Mouse (Mus musculus) liver, embryonic 15.5 days (tissue): ENCODE measurements around the gene Ntn4. TPM values are rescaled to one million over a fixed set of nuclear protein-coding genes. Genes with fewer than 3 reads are reported as not detected.

Experiments
- ATAC-seq: fragments of 200-750 bp; cut with Nextera tagmentation; 2 replicates; pipeline ENCODE4 v1.8.0; 2017; ENCODE audit warnings: moderate number of reproducible peaks, mild to moderate bottlenecking, moderate library complexity; ENCODE audit not compliant: insufficient read depth
- H3K27ac ChIP-seq: fragments of 300-500 bp; sonication (generic); replicated peaks from 2 replicates; pipeline ENCODE4 v1.5.1; 2015; ENCODE audit warnings: mild to moderate bottlenecking, inconsistent platforms
- H3K27me3 ChIP-seq: fragments of 300-500 bp; sonication (generic); 2 replicates; pipeline ENCODE4 v1.6.1; 2015; ENCODE audit warnings: mild to moderate bottlenecking, inconsistent platforms
- H3K36me3 ChIP-seq: fragments of 300-500 bp; sonication (generic); replicated peaks from 2 replicates; pipeline ENCODE4 v1.6.1; 2015; ENCODE audit warnings: moderate library complexity, mild to moderate bottlenecking, inconsistent platforms
- H3K4me1 ChIP-seq: fragments of 300-500 bp; sonication (generic); replicated peaks from 2 replicates; pipeline ENCODE4 v1.6.1; 2015; ENCODE audit warnings: inconsistent platforms
- H3K4me2 ChIP-seq: fragments of 300-500 bp; sonication (generic); 2 replicates; pipeline ENCODE4 v1.6.1; 2015; ENCODE audit warnings: moderate library complexity, mild to moderate bottlenecking, inconsistent platforms
- H3K4me3 ChIP-seq: fragments of 300-500 bp; sonication (generic); replicated peaks from 2 replicates; pipeline ENCODE4 v1.5.1; 2015; ENCODE audit warnings: mild to moderate bottlenecking, inconsistent platforms
- H3K9ac ChIP-seq: fragments of 300-500 bp; sonication (generic); 2 replicates; pipeline ENCODE4 v1.6.1; 2015; ENCODE audit warnings: moderate library complexity, mild to moderate bottlenecking, inconsistent platforms
- H3K9me3 ChIP-seq: fragments of 300-500 bp; sonication (generic); replicated peaks from 2 replicates; pipeline ENCODE4 v1.6.1; 2016; ENCODE audit warnings: inconsistent platforms
- WGBS: fragments of 180-500 bp; shearing (Covaris S2); methylation state at CpG from one replicate; pipeline ENCODE4 v1.1.7; 2015; ENCODE audit warnings: mixed read lengths; ENCODE audit not compliant: insufficient replicate concordance; 5-methylcytosine and 5-hydroxymethylcytosine counted together
- polyA plus RNA-seq: library from polyadenylated mRNA; unstranded; fragments of >200 nt; fragmentation: Nextera tagmentation; extraction: Ambion mirVana; gene quantifications from 2 replicates; pipeline ENCODE4 v1.2.1, GENCODE M21; 2015

Ntn4 gene
- polyA plus RNA-seq, 1 experiment from 2014 or later, result 0.07 TPM

- Histone ChIP-seq H3K4me2 (no peak overlapping the region), H3K4me1 (peaks cover 4% of the 10 kb centered on the region; the same call in 1 of the 2 replicates), H3K9me3 (no peaks in the 10 kb centered on the region), H3K27me3 (no peaks in the 10 kb centered on the region), H3K4me3 (no peak overlapping the region), H3K9ac (no peak overlapping the region), H3K27ac (no peak overlapping the region), H3K36me3 (no peaks in the 10 kb centered on the region)
- ATAC-seq, result no peak
- WGBS, result 31% methylated on average over 8 of the region's 8 CpGs
Observed at GRCm38 (mm10) chr10:93614850-93615249, 25.6 kb upstream of the Ntn4 start.

- WGBS, result 47% methylated on average over 7 of the region's 7 CpGs
- no peaks in the 10 kb centered on the region for H3K9me3 ChIP-seq
- H3K4me2 ChIP-seq, result no peak overlapping the region
- H3K4me1 ChIP-seq, result no peaks in the 10 kb centered on the region
- H3K4me3 ChIP-seq, result no peak overlapping the region
- no peaks in the 10 kb centered on the region for H3K36me3 ChIP-seq
- no peak overlapping the region for H3K9ac ChIP-seq
- H3K27ac ChIP-seq, result no peak overlapping the region
- H3K27me3 ChIP-seq, result peaks cover 5% of the 10 kb centered on the region; the same call in 1 of the 2 replicates
- no peak for ATAC-seq
Observed at GRCm38 (mm10) chr10:93620438-93621179, 19.9 kb upstream of the Ntn4 start.

GRCm38 (mm10) chr10:93623725-93624124, 16.8 kb upstream of the Ntn4 start:
- peak overlapping the region; percentile 10; the same call in 1 of the 2 replicates for H3K4me2 ChIP-seq
- no peaks in the 10 kb centered on the region for H3K4me1 ChIP-seq
- no peaks in the 10 kb centered on the region for H3K9me3 ChIP-seq
- H3K4me3 ChIP-seq, result no peak overlapping the region
- WGBS, result 49% methylated on average over 9 of the region's 9 CpGs
- no peak overlapping the region for H3K9ac ChIP-seq
- ATAC-seq, result peak; percentile 65
- H3K36me3 ChIP-seq, result no peaks in the 10 kb centered on the region
- no peak overlapping the region for H3K27ac ChIP-seq
- peaks cover 5% of the 10 kb centered on the region; the same call in 1 of the 2 replicates for H3K27me3 ChIP-seq

- WGBS, result 59% methylated on average over 10 of the region's 10 CpGs
- no peak overlapping the region for H3K4me3 ChIP-seq
- ATAC-seq, result no peak
- peak overlapping the region; percentile 10; the same call in 1 of the 2 replicates for H3K4me2 ChIP-seq
- H3K27ac ChIP-seq, result no peak overlapping the region
- H3K36me3 ChIP-seq, result no peaks in the 10 kb centered on the region
- no peak overlapping the region for H3K9ac ChIP-seq
- no peaks in the 10 kb centered on the region for H3K4me1 ChIP-seq
- H3K27me3 ChIP-seq, result peaks cover 5% of the 10 kb centered on the region; the same call in 1 of the 2 replicates
- H3K9me3 ChIP-seq, result no peaks in the 10 kb centered on the region
Observed at GRCm38 (mm10) chr10:93624151-93624550, 16.3 kb upstream of the Ntn4 start.

- no peak overlapping the region for H3K4me2 ChIP-seq
- ATAC-seq, result no peak
- no peaks in the 10 kb centered on the region for H3K36me3 ChIP-seq
- H3K9me3 ChIP-seq, result no peaks in the 10 kb centered on the region
- H3K27me3 ChIP-seq, result peaks cover 2% of the 10 kb centered on the region; the same call in 1 of the 2 replicates
- H3K27ac ChIP-seq, result no peak overlapping the region
- H3K4me1 ChIP-seq, result no peaks in the 10 kb centered on the region
- H3K9ac ChIP-seq, result no peak overlapping the region
- no peak overlapping the region for H3K4me3 ChIP-seq
- 84% methylated on average over 5 of the region's 5 CpGs for WGBS
Observed at GRCm38 (mm10) chr10:93630310-93630709, 10.2 kb upstream of the Ntn4 start.

GRCm38 (mm10) chr10:93632086-93632485, 8.4 kb upstream of the Ntn4 start:
- no peak overlapping the region for H3K4me2 ChIP-seq
- no peak overlapping the region for H3K9ac ChIP-seq
- no peak overlapping the region for H3K27ac ChIP-seq
- no peaks in the 10 kb centered on the region for H3K9me3 ChIP-seq
- no peaks in the 10 kb centered on the region for H3K4me1 ChIP-seq
- no peak for ATAC-seq
- 45% methylated on average over 4 of the region's 4 CpGs for WGBS
- H3K27me3 ChIP-seq, result peaks cover 20% of the 10 kb centered on the region
- no peak overlapping the region for H3K4me3 ChIP-seq
- H3K36me3 ChIP-seq, result no peaks in the 10 kb centered on the region

GRCm38 (mm10) chr10:93633563-93633962, 6.9 kb upstream of the Ntn4 start:
- Histone ChIP-seq H3K36me3 (no peaks in the 10 kb centered on the region), H3K4me2 (no peak overlapping the region), H3K27me3 (peaks cover 33% of the 10 kb centered on the region), H3K9me3 (no peaks in the 10 kb centered on the region), H3K9ac (no peak overlapping the region), H3K4me1 (no peaks in the 10 kb centered on the region), H3K4me3 (no peak overlapping the region), H3K27ac (no peak overlapping the region)
- WGBS, result 59% methylated on average over 5 of the region's 5 CpGs
- no peak for ATAC-seq

GRCm38 (mm10) chr10:93633971-93634370, 6.5 kb upstream of the Ntn4 start:
- no peak for ATAC-seq
- Histone ChIP-seq H3K27me3 (peaks cover 37% of the 10 kb centered on the region), H3K9me3 (no peaks in the 10 kb centered on the region), H3K9ac (no peak overlapping the region), H3K27ac (no peak overlapping the region), H3K4me2 (no peak overlapping the region), H3K4me1 (no peaks in the 10 kb centered on the region), H3K36me3 (no peaks in the 10 kb centered on the region), H3K4me3 (no peak overlapping the region)
- 71% methylated on average over 2 of the region's 2 CpGs for WGBS

GRCm38 (mm10) chr10:93635941-93636340, 4.5 kb upstream of the Ntn4 start:
- Histone ChIP-seq H3K4me1 (peaks cover 7% of the 10 kb centered on the region), H3K27ac (no peak overlapping the region), H3K4me2 (no peak overlapping the region), H3K9ac (no peak overlapping the region), H3K4me3 (no peak overlapping the region), H3K27me3 (peaks cover 57% of the 10 kb centered on the region), H3K9me3 (no peaks in the 10 kb centered on the region), H3K36me3 (no peaks in the 10 kb centered on the region)
- 53% methylated on average over 9 of the region's 9 CpGs for WGBS
- ATAC-seq, result no peak

- peak; percentile 65 for ATAC-seq
- no peak overlapping the region for H3K27ac ChIP-seq
- H3K36me3 ChIP-seq, result no peaks in the 10 kb centered on the region
- peaks cover 42% of the 10 kb centered on the region for H3K4me1 ChIP-seq
- H3K9me3 ChIP-seq, result no peaks in the 10 kb centered on the region
- WGBS, result under 1% methylated on average over 66 of the region's 73 CpGs
- peak overlapping the region; percentile 99 for H3K4me2 ChIP-seq
- H3K4me3 ChIP-seq, result peak overlapping the region; percentile 67
- peak overlapping the region; percentile 69 for H3K9ac ChIP-seq
- H3K27me3 ChIP-seq, result peaks cover 72% of the 10 kb centered on the region
Observed at GRCm38 (mm10) chr10:93640953-93641820, 706 bp downstream of the Ntn4 start.
